Mouse (Mus musculus): Measurements from ENCODE around the gene Foxp2. TPM values are rescaled to one million over a fixed set of nuclear protein-coding genes. Genes with fewer than 3 reads are reported as not detected.

Gene Foxp2
- polyA plus RNA-seq, 1 experiment from 2014 or later, result 50.1 TPM

GRCm38 (mm10) chr6:15466634-15467033 lies 565.5 kb downstream of the Foxp2 start:
- no peak for ATAC-seq (replicated peaks; ENCODE audit: insufficient number of reproducible peaks, low FRiP score, low TSS enrichment, low read depth)
- no peaks in the 10 kb centered on the region for H3K9me3 ChIP-seq (replicated peaks; ENCODE audit: control insufficient read depth, low read length)

GRCm38 (mm10) chr6:15486909-15487308 lies 585.8 kb downstream of the Foxp2 start:
- Histone ChIP-seq H3K36me3 (replicated peaks; ENCODE audit: control insufficient read depth, insufficient read depth, low read depth, low read length) (no peaks in the 10 kb centered on the region), H3K4me1 (ENCODE audit: control insufficient read depth, insufficient read depth, low read length) (no peaks in the 10 kb centered on the region), H3K4me2 (ENCODE audit: low read depth, low read length) (no peak overlapping the region), H3K4me3 (ENCODE audit: low read depth, low read length) (no peak overlapping the region), H3K27ac (replicated peaks; ENCODE audit: low read depth, low read length) (no peak overlapping the region), H3K9me3 (replicated peaks; ENCODE audit: control insufficient read depth, low read length) (no peaks in the 10 kb centered on the region), H3K27me3 (ENCODE audit: control insufficient read depth, insufficient read depth, low read length) (no peaks in the 10 kb centered on the region), H3K9ac (replicated peaks; ENCODE audit: low read length) (no peak overlapping the region)
- WGBS, result 78% methylated on average over 2 of the region's 2 CpGs
- DNase-seq (ENCODE audit: low spot score) (no peak), ATAC-seq (replicated peaks; ENCODE audit: insufficient number of reproducible peaks, low FRiP score, low TSS enrichment, low read depth) (no peak)

More at GRCm38 (mm10) chr6:15466634-15467033, 565.5 kb downstream of the Foxp2 start:
- no peaks in the 10 kb centered on the region for H3K27me3 ChIP-seq (ENCODE audit: control insufficient read depth, insufficient read depth, low read length)
- no peak for DNase-seq (ENCODE audit: low spot score)
- H3K4me3 ChIP-seq (ENCODE audit: low read depth, low read length), result no peak overlapping the region
- H3K9ac ChIP-seq (replicated peaks; ENCODE audit: low read length), result no peak overlapping the region
- no peak overlapping the region for H3K4me2 ChIP-seq (ENCODE audit: low read depth, low read length)
- H3K4me1 ChIP-seq (ENCODE audit: control insufficient read depth, insufficient read depth, low read length), result no peaks in the 10 kb centered on the region
- no peak overlapping the region for H3K27ac ChIP-seq (replicated peaks; ENCODE audit: low read depth, low read length)
- 76% methylated on average over 1 of the region's 1 CpGs for WGBS
- H3K36me3 ChIP-seq (replicated peaks; ENCODE audit: control insufficient read depth, insufficient read depth, low read depth, low read length), result no peaks in the 10 kb centered on the region

Small RNA genes within 50 kb of the gene (microRNA-seq; reads per million reads assigned to microRNA genes)
- gene Gm25470 (ENCODE audit: borderline number of aligned reads), result not detected

Other genes with a start within 250 kb of the Foxp2 start
- 0.06 TPM in 1 of 2 replicates, not detected in the other for gene Ppp1r3a, start 146.1 kb upstream of the Foxp2 start, polyA plus RNA-seq (2014; fragmentation: Nextera tagmentation; extraction: Ambion mirVana)